Mouse (Mus musculus) neural tube, embryonic 15.5 days (tissue): ENCODE data around the gene Fn1. TPM values are rescaled to one million over a fixed set of nuclear protein-coding genes. Genes with fewer than 3 reads are reported as not detected.
A peak's percentile ranks its signal among the peaks of the same experiment; 100 is the strongest.

ENCODE experiments used
- ATAC-seq: fragments of 200-750 bp; cut with Nextera tagmentation; 2 replicates; pipeline ENCODE4 v1.8.0; 2017; ENCODE audit warnings: mild to moderate bottlenecking, moderate TSS enrichment, moderate library complexity; ENCODE audit not compliant: low FRiP score
- H3K27ac ChIP-seq: fragments of 300-500 bp; sonication (generic); replicated peaks from 2 replicates; pipeline ENCODE4 v1.5.1; 2015; ENCODE audit warnings: mild to moderate bottlenecking, inconsistent platforms
- H3K27me3 ChIP-seq: fragments of 300-500 bp; sonication (generic); replicated peaks from 2 replicates; pipeline ENCODE4 v1.6.1; 2015; ENCODE audit warnings: inconsistent platforms
- H3K36me3 ChIP-seq: fragments of 300-500 bp; sonication (generic); 2 replicates; pipeline ENCODE4 v1.6.1; 2015; ENCODE audit warnings: inconsistent platforms
- H3K4me1 ChIP-seq: fragments of 300-500 bp; sonication (generic); 2 replicates; pipeline ENCODE4 v1.6.1; 2015; ENCODE audit warnings: inconsistent platforms
- H3K4me2 ChIP-seq: fragments of 300-500 bp; sonication (generic); 2 replicates; pipeline ENCODE4 v1.6.1; 2015; ENCODE audit warnings: inconsistent platforms, mild to moderate bottlenecking, moderate library complexity
- H3K4me3 ChIP-seq: fragments of 300-500 bp; sonication (generic); replicated peaks from 2 replicates; pipeline ENCODE4 v1.5.1; 2015; ENCODE audit warnings: mild to moderate bottlenecking, inconsistent platforms
- H3K9ac ChIP-seq: fragments of 300-500 bp; sonication (generic); replicated peaks from 2 replicates; pipeline ENCODE4 v1.6.1; 2015; ENCODE audit warnings: mild to moderate bottlenecking, inconsistent platforms
- H3K9me3 ChIP-seq: fragments of 300-500 bp; sonication (generic); replicated peaks from 2 replicates; pipeline ENCODE4 v1.6.1; 2016; ENCODE audit warnings: inconsistent platforms
- WGBS: fragments of 180-500 bp; shearing (Covaris S2); methylation state at CpG from one replicate; pipeline ENCODE4 v1.1.7; 2015; ENCODE audit warnings: mixed read lengths; 5-methylcytosine and 5-hydroxymethylcytosine counted together
- polyA plus RNA-seq: library from polyadenylated mRNA; unstranded; fragments of >200 nt; fragmentation: Nextera tagmentation; extraction: Ambion mirVana; gene quantifications from 2 replicates; pipeline ENCODE4 v1.2.1, GENCODE M21; 2015

Gene Fn1
- polyA plus RNA-seq, 1 experiment from 2014 or later = 27.1 TPM

GRCm38 (mm10) chr1:71674274-71674673 lies 21.3 kb upstream of the Fn1 start:
- WGBS = 47% methylated on average over 4 of the region's 4 CpGs

DNA sequence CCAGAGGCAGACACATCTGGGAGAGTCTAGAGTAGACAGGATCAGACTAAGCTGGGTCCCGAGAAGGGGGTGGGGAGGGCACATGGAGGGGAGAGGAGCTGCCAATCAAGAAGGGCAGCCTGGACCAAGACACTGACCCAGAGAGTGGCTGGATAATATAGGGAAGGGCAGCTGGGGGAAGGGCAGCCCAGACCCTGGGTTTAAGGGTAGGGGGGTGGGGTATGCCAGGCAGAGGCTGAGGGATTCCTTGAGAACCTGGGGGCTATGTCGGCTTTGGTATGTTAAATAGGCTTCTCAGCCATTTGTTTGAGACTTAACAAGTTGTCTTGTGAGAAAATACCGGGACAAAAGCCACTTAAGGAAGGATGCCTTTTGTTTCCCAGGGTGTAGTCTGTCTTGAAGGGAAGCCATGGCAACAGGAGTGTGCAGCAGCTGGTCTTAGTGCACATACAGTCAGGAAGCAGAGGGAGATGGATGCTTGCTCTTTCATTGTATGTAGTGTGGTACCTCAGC lies 20.5 kb upstream of the Fn1 start:
- Histone ChIP-seq H3K9me3 (no peaks in the 10 kb centered on the region), H3K4me1 (peaks cover 11% of the 10 kb centered on the region; the same call in 1 of the 2 replicates), H3K27me3 (no peaks in the 10 kb centered on the region), H3K4me3 (no peak overlapping the region), H3K4me2 (no peak overlapping the region), H3K9ac (no peak overlapping the region), H3K36me3 (no peaks in the 10 kb centered on the region), H3K27ac (peak overlapping the region; percentile 49)
- WGBS = 2% methylated on average over 3 of the region's 3 CpGs
- peak; percentile 83; the same call in 1 of the 2 replicates for ATAC-seq

More at GRCm38 (mm10) chr1:71674274-71674673, 21.3 kb upstream of the Fn1 start:
- Histone ChIP-seq H3K9ac (no peak overlapping the region), H3K36me3 (no peaks in the 10 kb centered on the region), H3K27me3 (no peaks in the 10 kb centered on the region), H3K4me1 (peaks cover 11% of the 10 kb centered on the region; the same call in 1 of the 2 replicates), H3K27ac (peak overlapping the region; percentile 49; the same call in 1 of the 2 replicates), H3K4me2 (no peak overlapping the region), H3K9me3 (no peaks in the 10 kb centered on the region), H3K4me3 (no peak overlapping the region)
- peak; percentile 69; the same call in 1 of the 2 replicates for ATAC-seq

DNA sequence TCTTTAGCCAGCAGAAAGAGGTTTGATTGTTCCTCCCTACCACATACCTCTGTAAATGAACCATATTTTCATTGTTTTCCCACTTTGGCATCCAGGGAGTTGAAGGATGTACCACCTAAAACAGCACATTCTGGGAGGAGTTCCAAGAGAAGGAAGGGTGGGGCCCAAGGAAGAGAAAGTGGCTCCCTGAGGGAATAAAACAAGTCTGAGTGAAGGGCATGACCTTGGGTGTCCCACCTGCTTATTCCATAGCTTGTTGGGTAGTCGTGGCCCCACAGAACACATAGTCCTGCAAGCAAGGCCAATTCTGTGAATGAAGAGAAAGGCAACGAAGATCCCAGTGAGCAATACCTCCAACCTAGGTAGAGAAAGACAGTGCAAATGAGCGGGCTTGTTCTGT lies 19.3 kb upstream of the Fn1 start:
- 85% methylated on average over 3 of the region's 3 CpGs for WGBS
- peaks cover 11% of the 10 kb centered on the region; the same call in 1 of the 2 replicates for H3K4me1 ChIP-seq
- no peak overlapping the region for H3K27ac ChIP-seq
- H3K27me3 ChIP-seq = no peaks in the 10 kb centered on the region
- no peak overlapping the region for H3K4me2 ChIP-seq
- no peak overlapping the region for H3K9ac ChIP-seq
- no peak for ATAC-seq
- no peaks in the 10 kb centered on the region for H3K36me3 ChIP-seq
- 0 out of 2 replicates have a peak, but pooled peaks cover 3% of the 10 kb centered on the region for H3K9me3 ChIP-seq
- H3K4me3 ChIP-seq = no peak overlapping the region

- Histone ChIP-seq H3K9me3 (peaks cover 6% of the 10 kb centered on the region; the same call in 1 of the 2 replicates), H3K4me3 (no peak overlapping the region), H3K36me3 (no peaks in the 10 kb centered on the region), H3K9ac (no peak overlapping the region), H3K4me2 (no peak overlapping the region), H3K4me1 (no peaks in the 10 kb centered on the region), H3K27me3 (no peaks in the 10 kb centered on the region), H3K27ac (no peak overlapping the region)
- WGBS = 90% methylated on average over 6 of the region's 6 CpGs
- ATAC-seq = no peak
Measured at GRCm38 (mm10) chr1:71663242-71663641, 10.2 kb upstream of the Fn1 start.

DNA sequence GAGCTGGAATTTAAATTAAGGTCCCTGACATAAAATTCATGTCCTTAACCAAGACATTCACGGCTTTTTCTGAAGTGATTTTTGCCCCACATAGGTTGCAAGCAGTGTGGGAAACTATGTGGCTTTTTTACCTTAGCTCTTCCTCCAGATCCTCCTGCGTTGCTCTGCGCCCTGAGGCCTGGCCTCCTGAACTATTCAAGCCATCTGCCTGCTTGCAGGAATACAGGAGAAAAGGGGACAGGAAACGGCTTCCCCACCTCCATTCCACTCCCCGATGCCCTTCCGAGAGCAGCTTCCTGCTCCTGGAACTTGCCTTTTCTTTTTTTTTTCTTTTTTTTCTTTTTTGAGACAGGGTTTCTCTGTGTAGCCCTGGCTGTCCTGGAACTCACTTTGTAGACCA lies 5.6 kb upstream of the Fn1 start:
- ATAC-seq = no peak
- H3K9ac ChIP-seq = no peak overlapping the region
- peaks cover 6% of the 10 kb centered on the region for H3K4me1 ChIP-seq
- H3K4me3 ChIP-seq = no peak overlapping the region
- no peak overlapping the region for H3K27ac ChIP-seq
- H3K36me3 ChIP-seq = no peaks in the 10 kb centered on the region
- H3K4me2 ChIP-seq = no peak overlapping the region
- no peaks in the 10 kb centered on the region for H3K27me3 ChIP-seq
- 83% methylated on average over 6 of the region's 6 CpGs for whole genome bisulfite sequencing
- no peaks in the 10 kb centered on the region; the same call in 1 of the 2 replicates for H3K9me3 ChIP-seq

DNA sequence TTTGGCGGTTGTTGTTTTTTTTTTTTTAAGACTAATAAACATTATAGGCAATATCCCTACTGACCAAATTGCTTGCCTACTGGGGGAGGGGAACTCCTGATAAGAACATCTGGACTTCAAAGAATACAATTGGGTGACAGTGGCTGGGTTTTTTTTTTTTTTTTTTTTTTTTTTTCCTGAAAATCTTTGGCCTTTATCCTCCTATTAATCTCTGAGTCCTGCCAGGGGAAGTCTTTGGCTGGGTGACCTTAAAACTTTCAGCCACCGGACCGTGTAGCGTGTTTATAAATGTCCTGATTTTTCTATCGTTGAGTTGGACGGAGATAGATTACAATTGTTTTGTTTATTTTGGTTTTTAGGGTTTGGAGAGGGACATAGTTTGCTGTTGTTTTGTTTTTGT lies 3.3 kb upstream of the Fn1 start:
- ATAC-seq = no peak
- Histone ChIP-seq H3K27ac (no peak overlapping the region), H3K9ac (no peak overlapping the region), H3K4me1 (peaks cover 13% of the 10 kb centered on the region), H3K9me3 (no peaks in the 10 kb centered on the region), H3K4me2 (no peak overlapping the region), H3K27me3 (0 out of 2 replicates have a peak, but pooled peaks cover 2% of the 10 kb centered on the region), H3K36me3 (no peaks in the 10 kb centered on the region), H3K4me3 (no peak overlapping the region)
- 86% methylated on average over 6 of the region's 6 CpGs for WGBS

DNA sequence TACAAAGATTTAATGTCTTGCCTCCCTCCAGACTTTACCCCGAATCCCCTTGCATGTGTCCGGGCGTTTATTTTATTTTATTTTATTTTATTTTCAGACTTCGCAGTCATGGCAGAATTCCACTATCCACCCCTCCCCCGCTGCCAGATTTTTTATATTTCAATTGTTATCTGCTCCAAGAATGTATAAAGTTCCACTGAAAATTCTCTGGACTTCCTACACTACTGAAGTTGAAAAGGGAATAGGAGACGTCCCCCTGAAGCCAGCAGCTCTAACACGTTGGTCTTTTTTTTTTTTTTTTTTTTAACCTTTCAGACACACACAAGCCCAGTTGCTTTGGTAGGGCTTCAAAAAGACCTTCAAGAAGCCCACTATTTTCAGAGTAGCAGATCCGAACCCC lies 1.2 kb upstream of the Fn1 start:
- Histone ChIP-seq H3K36me3 (no peaks in the 10 kb centered on the region), H3K4me2 (peak overlapping the region; percentile 98), H3K4me3 (peak overlapping the region; percentile 57), H3K9ac (peak overlapping the region; percentile 49; the same call in 1 of the 2 replicates), H3K4me1 (peaks cover 20% of the 10 kb centered on the region), H3K9me3 (no peaks in the 10 kb centered on the region), H3K27me3 (0 out of 2 replicates have a peak, but pooled peaks cover 5% of the 10 kb centered on the region), H3K27ac (no peak overlapping the region)
- 19% methylated on average over 8 of the region's 8 CpGs for WGBS
- no peak for ATAC-seq

GRCm38 (mm10) chr1:71653400-71654159 lies 580 bp upstream of the Fn1 start:
- peak overlapping the region; percentile 49 for H3K9ac ChIP-seq
- H3K4me1 ChIP-seq = peaks cover 20% of the 10 kb centered on the region
- H3K4me2 ChIP-seq = peak overlapping the region; percentile 98
- peak overlapping the region; percentile 57 for H3K4me3 ChIP-seq
- no peaks in the 10 kb centered on the region for H3K36me3 ChIP-seq
- WGBS = under 1% methylated on average over 24 of the region's 24 CpGs
- H3K27me3 ChIP-seq = 0 out of 2 replicates have a peak, but pooled peaks cover 5% of the 10 kb centered on the region
- H3K9me3 ChIP-seq = no peaks in the 10 kb centered on the region
- peak; percentile 10; the same call in 1 of the 2 replicates for ATAC-seq
- peak overlapping the region; percentile 46 for H3K27ac ChIP-seq

GRCm38 (mm10) chr1:71651828-71652227 lies 1.2 kb downstream of the Fn1 start:
- Histone ChIP-seq H3K4me2 (peak overlapping the region; percentile 98), H3K9me3 (no peaks in the 10 kb centered on the region), H3K4me3 (peak overlapping the region; percentile 57; the same call in 1 of the 2 replicates), H3K27me3 (0 out of 2 replicates have a peak, but pooled peaks cover 5% of the 10 kb centered on the region), H3K27ac (no peak overlapping the region), H3K4me1 (peaks cover 20% of the 10 kb centered on the region), H3K36me3 (no peaks in the 10 kb centered on the region), H3K9ac (no peak overlapping the region)
- ATAC-seq = no peak
- 44% methylated on average over 1 of the region's 1 CpGs for WGBS

DNA sequence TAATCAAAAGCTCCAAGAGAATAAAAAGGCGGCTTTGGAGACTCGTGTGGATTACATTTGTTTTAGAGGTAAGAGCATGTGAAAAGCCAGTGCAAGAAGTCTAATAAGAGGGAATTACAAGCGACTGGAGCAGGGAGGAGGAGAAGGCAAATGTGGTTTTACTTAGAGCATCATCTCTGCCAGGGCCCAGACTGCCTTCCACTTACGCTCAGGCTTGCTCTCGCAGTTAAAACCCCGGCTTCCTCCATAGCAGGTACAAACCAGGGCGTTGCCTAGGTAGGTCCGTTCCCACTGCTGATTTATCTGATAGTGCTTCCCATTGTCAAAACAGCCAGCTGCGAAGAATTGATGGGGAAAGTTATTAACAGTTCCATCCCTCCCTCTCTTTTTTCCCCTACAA lies 1.7 kb downstream of the Fn1 start:
- H3K9ac ChIP-seq = no peak overlapping the region
- no peaks in the 10 kb centered on the region for H3K36me3 ChIP-seq
- H3K27me3 ChIP-seq = 0 out of 2 replicates have a peak, but pooled peaks cover 5% of the 10 kb centered on the region
- no peaks in the 10 kb centered on the region for H3K9me3 ChIP-seq
- H3K4me2 ChIP-seq = peak overlapping the region; percentile 98
- H3K27ac ChIP-seq = no peak overlapping the region
- peak overlapping the region; percentile 15; the same call in 1 of the 2 replicates for H3K4me3 ChIP-seq
- H3K4me1 ChIP-seq = peaks cover 20% of the 10 kb centered on the region
- WGBS = 30% methylated on average over 9 of the region's 9 CpGs
- ATAC-seq = no peak

- no peaks in the 10 kb centered on the region for H3K9me3 ChIP-seq
- H3K27me3 ChIP-seq = 0 out of 2 replicates have a peak, but pooled peaks cover 5% of the 10 kb centered on the region
- ATAC-seq = no peak
- H3K9ac ChIP-seq = no peak overlapping the region
- H3K36me3 ChIP-seq = no peaks in the 10 kb centered on the region
- no peak overlapping the region for H3K27ac ChIP-seq
- 22% methylated on average over 6 of the region's 6 CpGs for WGBS
- H3K4me2 ChIP-seq = peak overlapping the region; percentile 98
- H3K4me3 ChIP-seq = no peak overlapping the region
- peaks cover 20% of the 10 kb centered on the region for H3K4me1 ChIP-seq
Measured at GRCm38 (mm10) chr1:71650741-71651140, 2.3 kb downstream of the Fn1 start.

- WGBS = 92% methylated on average over 7 of the region's 7 CpGs
Measured at GRCm38 (mm10) chr1:71648166-71648565, 4.8 kb downstream of the Fn1 start.

More at GRCm38 (mm10) chr1:71648166-71648565, 4.8 kb downstream of the Fn1 start:
- H3K9me3 ChIP-seq = no peaks in the 10 kb centered on the region
- ATAC-seq = no peak
- no peak overlapping the region for H3K27ac ChIP-seq
- H3K4me1 ChIP-seq = peaks cover 11% of the 10 kb centered on the region
- H3K27me3 ChIP-seq = 0 out of 2 replicates have a peak, but pooled peaks cover 5% of the 10 kb centered on the region
- no peaks in the 10 kb centered on the region for H3K36me3 ChIP-seq
- no peak overlapping the region for H3K9ac ChIP-seq
- no peak overlapping the region for H3K4me3 ChIP-seq
- no peak overlapping the region for H3K4me2 ChIP-seq
